Mouse (Mus musculus) intestine, embryonic 15.5 days (tissue): ENCODE data around the gene Gm36210. TPM values are rescaled to one million over a fixed set of nuclear protein-coding genes. Genes with fewer than 3 reads are reported as not detected.
A peak's percentile ranks its signal among the peaks of the same experiment; 100 is the strongest.

Experiments used
- ATAC-seq: fragments of 200-750 bp; cut with Nextera tagmentation; 2 replicates; pipeline ENCODE4 v1.8.0; 2017; ENCODE audit warnings: moderate TSS enrichment, moderate library complexity
- H3K27ac ChIP-seq: fragments of 300-500 bp; sonication (generic); 2 replicates; pipeline ENCODE4 v1.5.1; 2015; ENCODE audit warnings: mild to moderate bottlenecking, inconsistent platforms
- H3K27me3 ChIP-seq: fragments of 300-500 bp; sonication (generic); replicated peaks from 2 replicates; pipeline ENCODE4 v1.6.1; 2015; ENCODE audit warnings: inconsistent platforms
- H3K36me3 ChIP-seq: fragments of 300-500 bp; sonication (generic); 2 replicates; pipeline ENCODE4 v1.6.1; 2015; ENCODE audit warnings: inconsistent platforms
- H3K4me1 ChIP-seq: fragments of 300-500 bp; sonication (generic); replicated peaks from 2 replicates; pipeline ENCODE4 v1.6.1; 2015; ENCODE audit warnings: inconsistent platforms
- H3K4me2 ChIP-seq: fragments of 300-500 bp; sonication (generic); replicated peaks from 2 replicates; pipeline ENCODE4 v1.6.1; 2015; ENCODE audit warnings: mild to moderate bottlenecking, inconsistent platforms
- H3K4me3 ChIP-seq: fragments of 300-500 bp; sonication (generic); replicated peaks from 2 replicates; pipeline ENCODE4 v1.5.1; 2015; ENCODE audit warnings: inconsistent platforms
- H3K9ac ChIP-seq: fragments of 300-500 bp; sonication (generic); 2 replicates; pipeline ENCODE4 v1.6.1; 2015; ENCODE audit warnings: inconsistent platforms
- H3K9me3 ChIP-seq: fragments of 300-500 bp; sonication (generic); 2 replicates; pipeline ENCODE4 v1.6.1; 2016; ENCODE audit warnings: inconsistent platforms
- WGBS: fragments of 180-500 bp; shearing (Covaris S2); methylation state at CpG from one replicate; pipeline ENCODE4 v1.1.7; 2015; 5-methylcytosine and 5-hydroxymethylcytosine counted together
- polyA plus RNA-seq: library from polyadenylated mRNA; unstranded; fragments of >200 nt; fragmentation: Nextera tagmentation; extraction: Ambion mirVana; gene quantifications from 2 replicates; pipeline ENCODE4 v1.2.1, GENCODE M21; 2015

Gene Gm36210
- polyA plus RNA-seq = not detected in 2 replicates

GRCm38 (mm10) chr7:4906466-4906950 lies at the start of gene Gm36210:
Gene Gm36210 (minus strand): TSS chr7:4906516.
- no peaks in the 10 kb centered on the region for H3K36me3 ChIP-seq
- WGBS = 66% methylated on average over 10 of the region's 10 CpGs
- H3K9ac ChIP-seq = no peak within 1 kb of the TSS
- H3K4me2 ChIP-seq = no peak within 1 kb of the TSS
- H3K27me3 ChIP-seq = no peaks in the 10 kb centered on the region
- H3K9me3 ChIP-seq = no peaks in the 10 kb centered on the region
- no peak within 1 kb of the TSS for H3K4me3 ChIP-seq
- no peak for ATAC-seq
- no peaks in the 10 kb centered on the region for H3K4me1 ChIP-seq
- no peak within 1 kb of the TSS for H3K27ac ChIP-seq

DNA sequence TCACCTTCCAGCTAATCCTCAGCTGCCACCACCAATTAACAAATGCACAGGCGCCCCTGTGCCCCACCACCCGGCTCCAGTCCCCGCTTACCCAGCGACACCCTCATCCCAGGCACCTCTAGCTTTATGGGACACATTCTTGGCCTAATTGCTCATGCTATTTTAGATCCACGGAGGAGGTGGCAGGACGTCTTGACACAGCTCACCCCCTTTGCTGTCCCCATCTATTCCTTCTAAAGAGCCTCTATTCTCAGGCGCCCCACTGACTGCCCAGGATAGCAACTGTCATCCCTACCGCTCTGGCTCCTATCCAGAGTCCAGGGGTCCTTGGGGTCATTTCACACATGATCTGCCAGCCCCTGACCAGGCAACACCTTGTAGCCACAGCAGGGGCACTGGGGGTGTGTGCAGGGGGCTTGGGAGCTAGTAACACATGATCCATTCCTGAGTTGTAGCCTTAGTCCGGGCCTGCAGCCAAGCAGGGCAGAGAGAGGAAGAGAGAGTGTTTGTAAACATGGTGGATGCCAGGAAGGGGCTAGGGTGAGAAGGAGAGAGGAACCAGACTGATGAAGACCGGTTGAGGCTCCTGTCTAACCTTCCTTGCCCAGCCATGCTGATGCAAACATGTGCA lies 47.6 kb upstream of the Gm36210 start:
- Histone ChIP-seq H3K27me3 (no peaks in the 10 kb centered on the region), H3K9ac (no peak overlapping the region), H3K4me1 (no peaks in the 10 kb centered on the region), H3K4me2 (no peak overlapping the region), H3K36me3 (no peaks in the 10 kb centered on the region), H3K27ac (no peak overlapping the region), H3K9me3 (no peaks in the 10 kb centered on the region), H3K4me3 (no peak overlapping the region)
- ATAC-seq = no peak
- WGBS = 22% methylated on average over 10 of the region's 10 CpGs

DNA sequence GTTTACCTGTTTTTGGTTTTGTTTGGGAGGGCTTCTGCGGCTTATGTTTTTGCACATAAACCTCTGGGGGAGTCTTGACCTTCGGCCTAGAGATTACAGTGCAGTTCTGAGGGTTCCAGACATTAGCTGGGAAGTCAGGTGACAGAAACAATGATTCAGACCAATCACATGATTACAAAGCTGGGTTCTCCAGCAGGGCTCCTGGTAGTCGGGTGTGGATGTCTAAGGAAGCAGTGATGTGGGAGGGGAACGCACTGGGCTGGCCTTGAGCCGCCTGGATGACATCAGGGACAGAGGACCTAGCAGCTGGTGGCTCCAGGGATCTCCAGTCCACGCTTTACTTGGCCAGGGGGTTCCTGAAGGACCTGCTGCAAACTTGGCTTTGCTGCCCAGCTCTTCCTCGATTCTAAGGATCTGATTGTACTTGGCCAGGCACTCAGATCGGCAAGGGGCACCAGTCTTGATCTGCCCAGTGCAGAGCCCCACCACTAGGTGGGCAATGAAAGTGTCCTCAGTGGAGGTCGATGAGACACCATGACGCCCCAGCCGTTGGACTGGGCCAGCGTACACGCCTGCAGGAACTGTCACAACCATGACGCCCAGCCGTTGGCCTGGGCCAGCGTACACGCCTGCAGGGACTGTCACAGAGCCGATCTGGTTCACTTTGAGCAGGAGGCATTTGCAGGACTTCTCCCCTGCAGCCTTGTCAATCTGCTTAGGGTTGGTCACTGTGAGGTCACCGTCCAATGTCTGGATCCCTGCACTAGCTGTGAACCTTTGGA lies 44.4 kb upstream of the Gm36210 start:
- Histone ChIP-seq H3K4me1 (no peaks in the 10 kb centered on the region), H3K27me3 (no peaks in the 10 kb centered on the region), H3K4me3 (no peak overlapping the region), H3K36me3 (no peaks in the 10 kb centered on the region), H3K27ac (no peak overlapping the region), H3K4me2 (no peak overlapping the region), H3K9me3 (no peaks in the 10 kb centered on the region), H3K9ac (no peak overlapping the region)
- peak; percentile 81 for ATAC-seq
- 79% methylated on average over 19 of the region's 19 CpGs for WGBS

GRCm38 (mm10) chr7:4948386-4948785 lies 42.1 kb upstream of the Gm36210 start:
- Histone ChIP-seq H3K4me1 (no peaks in the 10 kb centered on the region), H3K4me3 (no peak overlapping the region), H3K9ac (no peak overlapping the region), H3K27me3 (no peaks in the 10 kb centered on the region), H3K9me3 (no peaks in the 10 kb centered on the region), H3K4me2 (no peak overlapping the region), H3K36me3 (no peaks in the 10 kb centered on the region), H3K27ac (no peak overlapping the region)
- no peak for ATAC-seq
- 56% methylated on average over 6 of the region's 6 CpGs for WGBS

- 42% methylated on average over 2 of the region's 2 CpGs for WGBS
- no peaks in the 10 kb centered on the region for H3K27me3 ChIP-seq
- H3K27ac ChIP-seq = no peak overlapping the region
- H3K9me3 ChIP-seq = no peaks in the 10 kb centered on the region
- no peaks in the 10 kb centered on the region for H3K4me1 ChIP-seq
- no peak for ATAC-seq
- H3K36me3 ChIP-seq = no peaks in the 10 kb centered on the region
- no peak overlapping the region for H3K9ac ChIP-seq
- H3K4me3 ChIP-seq = no peak overlapping the region
- H3K4me2 ChIP-seq = no peak overlapping the region
Measured at GRCm38 (mm10) chr7:4947855-4948254, 41.5 kb upstream of the Gm36210 start.

DNA sequence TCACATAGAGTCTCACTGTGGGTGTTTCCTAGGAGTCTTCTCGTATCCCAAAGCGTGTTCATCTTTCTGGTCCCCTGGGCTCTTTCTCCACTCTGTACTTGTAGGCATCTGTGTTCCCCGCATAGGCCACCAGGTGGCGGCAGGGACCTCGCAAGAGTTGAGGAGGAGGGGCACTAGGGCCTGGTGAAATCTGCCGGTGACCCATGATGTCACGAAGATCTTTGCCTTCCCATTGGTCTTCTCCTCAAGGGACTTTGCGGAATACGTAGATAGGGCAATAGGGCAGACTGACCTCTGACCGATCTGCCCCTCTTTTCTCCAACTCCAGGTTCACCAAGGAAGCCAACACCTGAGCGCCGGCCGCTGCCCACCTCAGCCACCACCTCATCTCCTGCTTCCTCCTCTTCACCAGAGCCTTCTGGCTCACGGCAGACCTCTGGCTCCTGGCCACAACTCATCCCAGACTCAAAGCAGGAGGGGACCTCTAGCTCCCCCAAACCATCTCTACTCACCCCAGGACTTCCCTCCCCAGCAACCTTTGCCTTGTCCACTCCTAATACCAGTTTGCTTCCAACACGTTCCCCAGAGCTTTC lies 37.0 kb upstream of the Gm36210 start:
- Histone ChIP-seq H3K4me2 (peak overlapping the region; percentile 56), H3K4me3 (peak overlapping the region; percentile 20), H3K36me3 (no peaks in the 10 kb centered on the region), H3K9me3 (no peaks in the 10 kb centered on the region), H3K9ac (no peak overlapping the region), H3K27me3 (no peaks in the 10 kb centered on the region), H3K4me1 (no peaks in the 10 kb centered on the region), H3K27ac (no peak overlapping the region)
- WGBS = 17% methylated on average over 15 of the region's 15 CpGs
- ATAC-seq = peak; percentile 90

- no peak overlapping the region for H3K27ac ChIP-seq
- no peaks in the 10 kb centered on the region for H3K9me3 ChIP-seq
- ATAC-seq = no peak
- H3K27me3 ChIP-seq = no peaks in the 10 kb centered on the region
- 55% methylated on average over 5 of the region's 5 CpGs for WGBS
- no peak overlapping the region for H3K4me2 ChIP-seq
- no peaks in the 10 kb centered on the region for H3K4me1 ChIP-seq
- H3K4me3 ChIP-seq = no peak overlapping the region
- no peak overlapping the region for H3K9ac ChIP-seq
- H3K36me3 ChIP-seq = no peaks in the 10 kb centered on the region
Measured at GRCm38 (mm10) chr7:4942673-4943072, 36.4 kb upstream of the Gm36210 start.

DNA sequence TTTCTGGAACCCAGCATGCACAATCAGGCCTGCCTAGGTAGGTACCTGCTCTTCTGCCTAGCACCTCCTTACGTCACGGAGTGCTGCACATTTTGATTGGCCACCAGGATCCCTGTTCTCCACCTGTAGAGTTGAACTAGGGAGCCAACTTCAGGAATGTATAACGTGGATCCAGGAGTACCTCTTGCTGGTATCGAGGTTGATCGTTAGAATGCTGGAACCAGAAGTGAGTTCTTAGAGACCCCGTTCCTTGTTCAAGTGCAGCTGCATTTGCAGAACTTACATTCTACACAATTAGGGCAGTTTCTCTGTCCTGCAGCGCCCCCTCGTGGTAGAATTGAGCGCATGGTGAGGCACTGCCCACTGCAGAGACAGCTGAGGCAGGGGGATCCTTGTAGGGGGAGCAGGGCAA lies 33.8 kb upstream of the Gm36210 start:
- 20% methylated on average over 9 of the region's 9 CpGs for WGBS
- H3K4me2 ChIP-seq = no peak overlapping the region
- peak; percentile 77 for ATAC-seq

DNA sequence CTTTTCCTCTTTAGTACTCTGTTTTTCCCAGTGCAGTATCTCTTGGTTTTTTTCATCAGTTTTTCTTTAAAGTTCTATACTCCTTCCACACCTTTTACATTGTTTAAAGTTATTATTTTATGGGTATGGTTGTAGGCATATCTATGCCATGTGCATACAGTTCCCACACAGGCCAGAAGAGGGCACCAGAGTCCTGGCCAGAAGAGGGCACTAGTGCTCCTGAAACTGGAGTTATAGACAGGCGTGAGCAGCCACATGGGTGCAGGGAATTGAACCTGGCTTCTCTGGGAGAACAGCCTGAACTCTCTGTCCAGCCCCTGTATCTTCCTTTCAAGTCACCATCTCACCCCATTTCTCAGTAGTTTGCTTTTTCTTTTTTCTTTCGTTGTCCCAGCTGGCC lies 32.1 kb upstream of the Gm36210 start:
- no peak overlapping the region for H3K4me2 ChIP-seq
- H3K36me3 ChIP-seq = no peaks in the 10 kb centered on the region
- ATAC-seq = no peak
- no peaks in the 10 kb centered on the region for H3K27me3 ChIP-seq
- H3K9ac ChIP-seq = no peak overlapping the region
- H3K4me1 ChIP-seq = no peaks in the 10 kb centered on the region
- WGBS = 37% methylated on average over 2 of the region's 2 CpGs
- H3K4me3 ChIP-seq = no peak overlapping the region
- 0 out of 2 replicates have a peak, but pooled peaks cover 3% of the 10 kb centered on the region for H3K9me3 ChIP-seq
- no peak overlapping the region for H3K27ac ChIP-seq

More for the DNA sequence above, 33.8 kb upstream of the Gm36210 start:
- no peak overlapping the region for H3K27ac ChIP-seq
- no peaks in the 10 kb centered on the region for H3K9me3 ChIP-seq
- H3K36me3 ChIP-seq = no peaks in the 10 kb centered on the region
- no peak overlapping the region for H3K4me3 ChIP-seq
- no peaks in the 10 kb centered on the region for H3K27me3 ChIP-seq
- H3K9ac ChIP-seq = no peak overlapping the region
- no peaks in the 10 kb centered on the region for H3K4me1 ChIP-seq

- no peaks in the 10 kb centered on the region for H3K27me3 ChIP-seq
- WGBS = 76% methylated on average over 11 of the region's 11 CpGs
- H3K4me3 ChIP-seq = no peak overlapping the region
- H3K27ac ChIP-seq = no peak overlapping the region
- no peaks in the 10 kb centered on the region for H3K36me3 ChIP-seq
- 0 out of 2 replicates have a peak, but pooled peaks cover 3% of the 10 kb centered on the region for H3K9me3 ChIP-seq
- no peak for ATAC-seq
- H3K4me2 ChIP-seq = no peak overlapping the region
- no peaks in the 10 kb centered on the region for H3K4me1 ChIP-seq
- H3K9ac ChIP-seq = no peak overlapping the region
Measured at GRCm38 (mm10) chr7:4937392-4937791, 31.1 kb upstream of the Gm36210 start.

GRCm38 (mm10) chr7:4936832-4937231 lies 30.5 kb upstream of the Gm36210 start:
- H3K27me3 ChIP-seq = no peaks in the 10 kb centered on the region
- H3K36me3 ChIP-seq = no peaks in the 10 kb centered on the region
- H3K9me3 ChIP-seq = 0 out of 2 replicates have a peak, but pooled peaks cover 3% of the 10 kb centered on the region
- H3K4me1 ChIP-seq = no peaks in the 10 kb centered on the region
- H3K4me3 ChIP-seq = no peak overlapping the region
- no peak overlapping the region for H3K4me2 ChIP-seq
- WGBS = 78% methylated on average over 10 of the region's 10 CpGs
- H3K9ac ChIP-seq = no peak overlapping the region; the same call in 1 of the 2 replicates
- H3K27ac ChIP-seq = no peak overlapping the region
- no peak for ATAC-seq

GRCm38 (mm10) chr7:4934160-4934914 lies 28.0 kb upstream of the Gm36210 start:
- H3K36me3 ChIP-seq = no peaks in the 10 kb centered on the region
- no peaks in the 10 kb centered on the region for H3K4me1 ChIP-seq
- H3K9ac ChIP-seq = no peak overlapping the region
- WGBS = 76% methylated on average over 4 of the region's 4 CpGs
- no peak for ATAC-seq
- H3K27ac ChIP-seq = no peak overlapping the region
- H3K27me3 ChIP-seq = no peaks in the 10 kb centered on the region
- H3K4me2 ChIP-seq = no peak overlapping the region
- no peak overlapping the region for H3K4me3 ChIP-seq
- H3K9me3 ChIP-seq = 0 out of 2 replicates have a peak, but pooled peaks cover 3% of the 10 kb centered on the region
